Mouse (Mus musculus) midbrain, postnatal 0 days (tissue): ENCODE measurements around the gene Tspear. TPM values are rescaled to one million over a fixed set of nuclear protein-coding genes. Genes with fewer than 3 reads are reported as not detected.
A peak's percentile ranks its signal among the peaks of the same experiment; 100 is the strongest.

ENCODE experiments used
- ATAC-seq: fragments of 200-750 bp; cut with Nextera tagmentation; 2 replicates; pipeline ENCODE4 v1.8.0; 2017; ENCODE audit warnings: moderate number of reproducible peaks, mild to moderate bottlenecking, moderate TSS enrichment, moderate library complexity; ENCODE audit not compliant: low FRiP score
- DNase-seq: peaks from one replicate; pipeline ENCODE4 v3.0.0-alpha.2; 2015; ENCODE audit warnings: low spot score
- H3K27ac ChIP-seq: fragments of 300-500 bp; sonication (generic); 2 replicates; pipeline ENCODE4 v1.5.1; 2014; ENCODE audit warnings: low read depth, mild to moderate bottlenecking, low read length, mixed read lengths
- H3K27me3 ChIP-seq: fragments of 300-500 bp; sonication (generic); 2 replicates; pipeline ENCODE4 v1.6.1; 2014; ENCODE audit warnings: low read length, control low read depth, mixed read lengths; ENCODE audit not compliant: insufficient read depth
- H3K36me3 ChIP-seq: fragments of 300-500 bp; sonication (generic); 2 replicates; pipeline ENCODE4 v1.6.1; 2014; ENCODE audit warnings: low read length, control low read depth, mixed read lengths; ENCODE audit not compliant: insufficient read depth
- H3K4me1 ChIP-seq: fragments of 300-500 bp; sonication (generic); 2 replicates; pipeline ENCODE4 v1.6.1; 2014; ENCODE audit warnings: mild to moderate bottlenecking, control low read depth, antibody characterized with exemption, low read length, mixed read lengths; ENCODE audit not compliant: insufficient read depth
- H3K4me2 ChIP-seq: fragments of 300-500 bp; sonication (generic); 2 replicates; pipeline ENCODE4 v1.6.1; 2014; ENCODE audit warnings: low read depth, mild to moderate bottlenecking, low read length, mixed read lengths; ENCODE audit not compliant: poor library complexity, severe bottlenecking
- H3K4me3 ChIP-seq: fragments of 300-500 bp; sonication (generic); 2 replicates; pipeline ENCODE4 v1.5.1; 2014; ENCODE audit warnings: low read depth, mild to moderate bottlenecking, low read length, moderate library complexity
- H3K9ac ChIP-seq: fragments of 300-500 bp; sonication (generic); replicated peaks from 2 replicates; pipeline ENCODE4 v1.6.1; 2014; ENCODE audit warnings: mild to moderate bottlenecking, low read length, moderate library complexity, mixed read lengths; ENCODE audit not compliant: poor library complexity, severe bottlenecking
- H3K9me3 ChIP-seq: fragments of 300-500 bp; sonication (generic); 2 replicates; pipeline ENCODE4 v1.6.1; 2016; ENCODE audit warnings: low read length, control low read depth
- CTCF ChIP-seq: IDR thresholded peaks from 2 replicates; pipeline ENCODE4 v1.5.1; 2016; ENCODE audit warnings: antibody characterized with exemption, mild to moderate bottlenecking
- WGBS: fragments of 180-500 bp; shearing (Covaris S2); extraction: QIAGEN DNeasy Blood & Tissue Kit; methylation state at CpG from one replicate; pipeline ENCODE4 v1.1.7; 2014; 5-methylcytosine and 5-hydroxymethylcytosine counted together
- polyA plus RNA-seq: library from polyadenylated mRNA; unstranded; fragments of >200 nt; fragmentation: Nextera tagmentation; extraction: Ambion mirVana; gene quantifications from 2 replicates; pipeline ENCODE4 v1.2.1, GENCODE M21; 2015
- total RNA-seq: library from RNA; depleted of rRNA; stranded (reverse); fragments of >200 nt; gene quantifications from 2 replicates; pipeline ENCODE4 v1.2.3, GENCODE M21; 2014

Gene Tspear
- total and polyA plus RNA-seq, 2 experiments from 2014 or later = 0.63 to 1.5 TPM

GRCm38 (mm10) chr10:77900126-77900525 is 213.8 kb downstream of the Tspear start:
- 82% methylated on average over 7 of the region's 7 CpGs for WGBS
- ATAC-seq (no peak), DNase-seq (no peak)
- peaks cover 7% of the 10 kb centered on the region; the same call in 1 of the 2 replicates for H3K4me1 ChIP-seq
- no peaks in the 10 kb centered on the region for H3K9me3 ChIP-seq
- H3K4me3 ChIP-seq = no peak overlapping the region
- no peak overlapping the region for H3K9ac ChIP-seq
- no peaks in the 10 kb centered on the region for H3K27me3 ChIP-seq
- no peak overlapping the region for H3K4me2 ChIP-seq
- TF ChIP-seq CTCF = no peak
- H3K27ac ChIP-seq = no peak overlapping the region
- H3K36me3 ChIP-seq = peaks cover 5% of the 10 kb centered on the region

GRCm38 (mm10) chr10:77900903-77901818 is 214.8 kb downstream of the Tspear start:
- H3K27me3 ChIP-seq = no peaks in the 10 kb centered on the region
- ATAC-seq (no peak), DNase-seq (no peak)
- H3K9me3 ChIP-seq = no peaks in the 10 kb centered on the region
- H3K4me2 ChIP-seq = peak overlapping the region; percentile 70
- H3K4me1 ChIP-seq = peaks cover 7% of the 10 kb centered on the region; the same call in 1 of the 2 replicates
- WGBS = 83% methylated on average over 27 of the region's 27 CpGs
- H3K4me3 ChIP-seq = peak overlapping the region; percentile 53
- no peak for TF ChIP-seq CTCF
- H3K36me3 ChIP-seq = peaks cover 5% of the 10 kb centered on the region
- peak overlapping the region; percentile 80 for H3K27ac ChIP-seq
- H3K9ac ChIP-seq = peak overlapping the region; percentile 81; the same call in 1 of the 2 replicates

DNA sequence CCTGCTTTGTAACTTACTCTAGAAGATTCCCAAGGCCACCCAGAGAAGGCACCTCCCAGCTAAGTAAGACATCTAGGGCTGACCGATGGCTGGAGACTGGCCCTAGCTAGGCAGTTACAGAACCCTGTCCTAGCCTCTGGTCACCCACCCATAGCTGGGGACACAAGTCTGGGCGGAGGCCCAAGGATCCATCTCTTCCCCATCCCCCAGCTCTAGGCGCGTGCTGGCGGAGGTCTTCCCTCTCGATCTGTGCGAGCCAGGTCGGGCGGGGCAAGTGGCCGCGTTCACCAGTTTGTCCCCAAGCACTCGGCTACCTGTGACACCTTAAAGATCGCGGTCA is 215.5 kb downstream of the Tspear start:
- DNase-seq = peak; percentile 40
- Histone ChIP-seq H3K4me3 (peak overlapping the region; percentile 53), H3K27me3 (no peaks in the 10 kb centered on the region), H3K4me2 (peak overlapping the region; percentile 70), H3K27ac (peak overlapping the region; percentile 80), H3K4me1 (peaks cover 7% of the 10 kb centered on the region; the same call in 1 of the 2 replicates), H3K9me3 (no peaks in the 10 kb centered on the region), H3K9ac (peak overlapping the region; percentile 81), H3K36me3 (peaks cover 5% of the 10 kb centered on the region)
- ATAC-seq = peak; percentile 51
- WGBS = under 1% methylated on average over 14 of the region's 14 CpGs
- no peak for TF ChIP-seq CTCF

DNA sequence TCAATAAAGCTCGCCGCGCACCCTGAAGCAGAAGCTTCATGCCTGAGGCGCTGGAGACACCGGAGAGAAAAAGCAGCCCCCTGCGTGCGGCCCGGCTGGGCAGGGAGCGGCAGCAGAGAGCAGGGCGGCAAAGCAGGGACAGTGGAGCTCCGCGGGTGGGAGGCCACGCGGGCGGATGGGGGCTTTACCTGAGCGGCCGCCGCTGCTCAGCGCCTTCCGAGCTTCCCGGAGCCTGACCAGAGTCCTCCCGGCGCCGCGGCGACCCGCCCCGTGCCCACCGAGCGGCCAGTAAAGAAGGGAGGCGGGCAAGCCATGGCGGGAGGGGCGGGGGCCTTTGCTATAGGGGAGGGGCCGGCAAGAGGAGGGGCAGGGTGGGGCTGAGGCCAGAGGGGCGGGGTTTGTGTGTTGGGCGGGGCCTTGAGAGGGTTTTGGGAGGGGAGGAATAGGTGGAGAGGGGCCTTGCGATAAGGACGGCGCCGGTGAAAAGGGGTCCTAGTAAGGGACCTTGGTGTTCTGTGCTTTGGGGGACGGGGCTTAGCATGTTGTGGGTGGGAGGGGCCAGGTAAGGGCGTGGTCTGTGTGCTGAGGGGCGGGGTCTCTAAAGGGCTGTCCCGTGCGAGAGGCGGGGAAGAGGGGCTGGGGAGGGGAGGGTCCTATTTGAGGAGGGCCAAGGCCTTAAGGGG is 216.0 kb downstream of the Tspear start, which contains the start of gene Lrrc3:
Gene Lrrc3, minus strand, starts transcription at position 326 of the 683 bp plus-strand sequence.
- no peaks in the 10 kb centered on the region for H3K9me3 ChIP-seq
- H3K27me3 ChIP-seq = no peaks in the 10 kb centered on the region
- under 1% methylated on average over 34 of the region's 46 CpGs for WGBS

GRCm38 (mm10) chr10:77902894-77903715 is 216.7 kb downstream of the Tspear start:
- WGBS = 4% methylated on average over 30 of the region's 35 CpGs
- ATAC-seq (peak; percentile 86), DNase-seq (peak; percentile 93)
- H3K4me3 ChIP-seq = peak overlapping the region; percentile 53
- no peaks in the 10 kb centered on the region for H3K9me3 ChIP-seq
- peak overlapping the region; percentile 80 for H3K27ac ChIP-seq
- H3K9ac ChIP-seq = peak overlapping the region; percentile 81
- H3K36me3 ChIP-seq = peaks cover 5% of the 10 kb centered on the region
- H3K27me3 ChIP-seq = no peaks in the 10 kb centered on the region
- H3K4me2 ChIP-seq = peak overlapping the region; percentile 70
- peaks cover 7% of the 10 kb centered on the region; the same call in 1 of the 2 replicates for H3K4me1 ChIP-seq
- no peak for TF ChIP-seq CTCF

More for the DNA sequence above, 216.0 kb downstream of the Tspear start, which contains the start of gene Lrrc3:
- Histone ChIP-seq H3K4me1 (peaks cover 7% of the 10 kb centered on the region; the same call in 1 of the 2 replicates), H3K9ac (peak within 1 kb of the TSS; percentile 81), H3K4me2 (peak within 1 kb of the TSS; percentile 70), H3K27ac (peak within 1 kb of the TSS; percentile 80), H3K36me3 (peaks cover 5% of the 10 kb centered on the region), H3K4me3 (peak within 1 kb of the TSS; percentile 53)
- DNase-seq = peak; percentile 70
- ATAC-seq = peak; percentile 72
- TF ChIP-seq CTCF = peak; percentile 62
